Mouse (Mus musculus) midbrain, postnatal 0 days (tissue): Measurements from ENCODE around the gene Zscan26. TPM values are rescaled to one million over a fixed set of nuclear protein-coding genes. Genes with fewer than 3 reads are reported as not detected.
"Not testable (repeated sequence)": the region's sequence is repeated elsewhere in the genome, so short reads cannot be mapped to it uniquely, and the experiment has no call there.

Experiments
- ATAC-seq: fragments of 200-750 bp; cut with Nextera tagmentation; 2 replicates; pipeline ENCODE4 v1.8.0; 2017; ENCODE audit warnings: moderate number of reproducible peaks, mild to moderate bottlenecking, moderate TSS enrichment, moderate library complexity; ENCODE audit not compliant: low FRiP score
- DNase-seq: peaks from one replicate; pipeline ENCODE4 v3.0.0-alpha.2; 2015; ENCODE audit warnings: low spot score
- H3K27ac ChIP-seq: fragments of 300-500 bp; sonication (generic); 2 replicates; pipeline ENCODE4 v1.5.1; 2014; ENCODE audit warnings: low read depth, mild to moderate bottlenecking, low read length, mixed read lengths
- H3K27me3 ChIP-seq: fragments of 300-500 bp; sonication (generic); 2 replicates; pipeline ENCODE4 v1.6.1; 2014; ENCODE audit warnings: low read length, control low read depth, mixed read lengths; ENCODE audit not compliant: insufficient read depth
- H3K36me3 ChIP-seq: fragments of 300-500 bp; sonication (generic); 2 replicates; pipeline ENCODE4 v1.6.1; 2014; ENCODE audit warnings: low read length, control low read depth, mixed read lengths; ENCODE audit not compliant: insufficient read depth
- H3K4me1 ChIP-seq: fragments of 300-500 bp; sonication (generic); 2 replicates; pipeline ENCODE4 v1.6.1; 2014; ENCODE audit warnings: mild to moderate bottlenecking, control low read depth, antibody characterized with exemption, low read length, mixed read lengths; ENCODE audit not compliant: insufficient read depth
- H3K4me2 ChIP-seq: fragments of 300-500 bp; sonication (generic); 2 replicates; pipeline ENCODE4 v1.6.1; 2014; ENCODE audit warnings: low read depth, mild to moderate bottlenecking, low read length, mixed read lengths; ENCODE audit not compliant: poor library complexity, severe bottlenecking
- H3K4me3 ChIP-seq: fragments of 300-500 bp; sonication (generic); 2 replicates; pipeline ENCODE4 v1.5.1; 2014; ENCODE audit warnings: low read depth, mild to moderate bottlenecking, low read length, moderate library complexity
- H3K9ac ChIP-seq: fragments of 300-500 bp; sonication (generic); replicated peaks from 2 replicates; pipeline ENCODE4 v1.6.1; 2014; ENCODE audit warnings: mild to moderate bottlenecking, low read length, moderate library complexity, mixed read lengths; ENCODE audit not compliant: poor library complexity, severe bottlenecking
- H3K9me3 ChIP-seq: fragments of 300-500 bp; sonication (generic); 2 replicates; pipeline ENCODE4 v1.6.1; 2016; ENCODE audit warnings: low read length, control low read depth
- CTCF ChIP-seq: IDR thresholded peaks from 2 replicates; pipeline ENCODE4 v1.5.1; 2016; ENCODE audit warnings: antibody characterized with exemption, mild to moderate bottlenecking
- WGBS: fragments of 180-500 bp; shearing (Covaris S2); extraction: QIAGEN DNeasy Blood & Tissue Kit; methylation state at CpG from one replicate; pipeline ENCODE4 v1.1.7; 2014; 5-methylcytosine and 5-hydroxymethylcytosine counted together
- polyA plus RNA-seq: library from polyadenylated mRNA; unstranded; fragments of >200 nt; fragmentation: Nextera tagmentation; extraction: Ambion mirVana; gene quantifications from 2 replicates; pipeline ENCODE4 v1.2.1, GENCODE M21; 2015
- total RNA-seq: library from RNA; depleted of rRNA; stranded (reverse); fragments of >200 nt; gene quantifications from 2 replicates; pipeline ENCODE4 v1.2.3, GENCODE M21; 2014

Zscan26 gene
- total and polyA plus RNA-seq, 2 experiments from 2014 or later, result 19.4 to 22.6 TPM

GRCm38 (mm10) chr13:21407341-21407740 is 46.2 kb downstream of the Zscan26 start:
- H3K9me3 ChIP-seq, result no peaks in the 10 kb centered on the region
- H3K27me3 ChIP-seq, result no peaks in the 10 kb centered on the region
- no peaks in the 10 kb centered on the region for H3K36me3 ChIP-seq
- peak overlapping the region; percentile 63 for H3K4me2 ChIP-seq
- H3K4me1 ChIP-seq, result no peaks in the 10 kb centered on the region
- DNase-seq (no peak), ATAC-seq (no peak)
- 79% methylated on average over 11 of the region's 11 CpGs for WGBS
- H3K9ac ChIP-seq, result no peak overlapping the region
- 0 out of 2 replicates have a peak overlapping the region, but pooled peaks have one; percentile 79 for H3K27ac ChIP-seq
- H3K4me3 ChIP-seq, result no peak overlapping the region
- no peak for TF ChIP-seq CTCF

- TF ChIP-seq CTCF, result no peak
- Histone ChIP-seq H3K4me2 (peak overlapping the region; percentile 73), H3K9me3 (no peaks in the 10 kb centered on the region), H3K4me1 (peaks cover 11% of the 10 kb centered on the region; the same call in 1 of the 2 replicates), H3K27ac (peak overlapping the region; percentile 66; the same call in 1 of the 2 replicates), H3K27me3 (no peaks in the 10 kb centered on the region), H3K36me3 (no peaks in the 10 kb centered on the region), H3K9ac (peak overlapping the region; percentile 75; the same call in 1 of the 2 replicates), H3K4me3 (peak overlapping the region; percentile 71)
- ATAC-seq (peak; percentile 47; the same call in 1 of the 2 replicates), DNase-seq (no peak)
- 0% methylated on average over 2 of the region's 2 CpGs for WGBS
Observed at GRCm38 (mm10) chr13:21402848-21403247, 50.7 kb downstream of the Zscan26 start.

GRCm38 (mm10) chr13:21402287-21402846 is 51.2 kb downstream of the Zscan26 start, which contains the start of gene Zkscan3:
TSS of gene Zkscan3 (minus strand) at chr13:21402755.
- TF ChIP-seq CTCF, result no peak
- ATAC-seq (peak; percentile 95), DNase-seq (peak; percentile 93)
- H3K4me2 ChIP-seq, result peak within 1 kb of the TSS; percentile 73
- no peaks in the 10 kb centered on the region for H3K27me3 ChIP-seq
- H3K9ac ChIP-seq, result peak within 1 kb of the TSS; percentile 75
- peaks cover 11% of the 10 kb centered on the region; the same call in 1 of the 2 replicates for H3K4me1 ChIP-seq
- H3K4me3 ChIP-seq, result peak within 1 kb of the TSS; percentile 71
- no peaks in the 10 kb centered on the region for H3K36me3 ChIP-seq
- H3K27ac ChIP-seq, result peak within 1 kb of the TSS; percentile 66
- H3K9me3 ChIP-seq, result no peaks in the 10 kb centered on the region
- under 1% methylated on average over 35 of the region's 35 CpGs for WGBS

- Histone ChIP-seq H3K9me3 (no peaks in the 10 kb centered on the region), H3K4me2 (peak overlapping the region; percentile 73), H3K9ac (peak overlapping the region; percentile 75), H3K36me3 (no peaks in the 10 kb centered on the region), H3K4me1 (peaks cover 11% of the 10 kb centered on the region; the same call in 1 of the 2 replicates), H3K27me3 (no peaks in the 10 kb centered on the region), H3K27ac (peak overlapping the region; percentile 66; the same call in 1 of the 2 replicates), H3K4me3 (peak overlapping the region; percentile 71)
- WGBS, result 13% methylated on average over 12 of the region's 12 CpGs
- peak; percentile 34; the same call in 1 of the 2 replicates for ATAC-seq
- no peak for TF ChIP-seq CTCF
- peak; percentile 20 for DNase-seq
Observed at GRCm38 (mm10) chr13:21401636-21402286, 51.8 kb downstream of the Zscan26 start.

- Histone ChIP-seq H3K9ac (no peak overlapping the region; the same call in 1 of the 2 replicates), H3K4me2 (peak overlapping the region; percentile 73), H3K27me3 (no peaks in the 10 kb centered on the region), H3K4me3 (peak overlapping the region; percentile 71), H3K36me3 (no peaks in the 10 kb centered on the region), H3K9me3 (no peaks in the 10 kb centered on the region), H3K4me1 (peaks cover 11% of the 10 kb centered on the region; the same call in 1 of the 2 replicates), H3K27ac (no peak overlapping the region)
- DNase-seq (no peak), ATAC-seq (no peak)
- no peak for TF ChIP-seq CTCF
- 79% methylated on average over 3 of the region's 3 CpGs for whole genome bisulfite sequencing
Observed at GRCm38 (mm10) chr13:21401166-21401565, 52.4 kb downstream of the Zscan26 start.

GRCm38 (mm10) chr13:21397486-21397885 is 56.0 kb downstream of the Zscan26 start:
- Histone ChIP-seq H3K4me3 (no peak overlapping the region), H3K27me3 (no peaks in the 10 kb centered on the region), H3K36me3 (peaks cover 20% of the 10 kb centered on the region), H3K9ac (no peak overlapping the region), H3K4me1 (peaks cover 11% of the 10 kb centered on the region; the same call in 1 of the 2 replicates), H3K27ac (no peak overlapping the region), H3K9me3 (no peaks in the 10 kb centered on the region), H3K4me2 (no peak overlapping the region)
- no peak for ATAC-seq
- TF ChIP-seq CTCF, result no peak
- no peak for DNase-seq
- WGBS, result 89% methylated on average over 2 of the region's 2 CpGs

GRCm38 (mm10) chr13:21396048-21396447 is 57.5 kb downstream of the Zscan26 start:
- H3K4me3 ChIP-seq, H3K9me3 ChIP-seq, H3K27ac ChIP-seq, H3K4me1 ChIP-seq, H3K27me3 ChIP-seq, DNase-seq, H3K4me2 ChIP-seq, H3K9ac ChIP-seq: not testable (repeated sequence)
- WGBS, result 98% methylated on average over 6 of the region's 18 CpGs
- ATAC-seq, result 0 out of 2 replicates have a peak, but pooled peaks have one; percentile 49
- peaks cover 30% of the 10 kb centered on the region for H3K36me3 ChIP-seq
